Mouse (Mus musculus): ENCODE data around the gene Defb46.

The Defb46 gene

GRCm38 (mm10) chr8:19239616-19240015 is at the start of gene Defb46:
TSS of gene Defb46 (plus strand) at chr8:19239916.
- no peak for DNase-seq

- DNase-seq = no peak
These were observed 14.6 kb upstream of the Defb46 start, which contains the start of gene Defb6 for GRCm38 (mm10) chr8:19225161-19225560. TSS of gene Defb6 (plus strand) at chr8:19225478.

GRCm38 (mm10) chr8:19238101-19238500 is 1.6 kb upstream of the Defb46 start:
- no peak for DNase-seq

- DNase-seq = no peak
These were observed 7.6 kb downstream of the Defb46 start, which contains the start of gene Defb5 for GRCm38 (mm10) chr8:19247280-19247679. TSS of gene Defb5 (plus strand) at chr8:19247580.

GRCm38 (mm10) chr8:19258136-19258535 is 18.4 kb downstream of the Defb46 start:
- no peak for DNase-seq

GRCm38 (mm10) chr8:19259667-19260066 is 20.0 kb downstream of the Defb46 start:
- no peak for DNase-seq

Data from cerebellum, adult 8-10 months (tissue).